Mouse (Mus musculus) midbrain, embryonic 15.5 days (tissue): ENCODE results near the gene 4931428F04Rik. TPM values are rescaled to one million over a fixed set of nuclear protein-coding genes. Genes with fewer than 3 reads are reported as not detected.
"Not testable (repeated sequence)": the region's sequence is repeated elsewhere in the genome, so short reads cannot be mapped to it uniquely, and the experiment has no call there.

Experiments
- ATAC-seq: fragments of 200-750 bp; cut with Nextera tagmentation; replicated peaks from 2 replicates; pipeline ENCODE4 v1.8.0; 2017; ENCODE audit warnings: moderate TSS enrichment
- H3K27ac ChIP-seq: fragments of 300-500 bp; sonication (generic); 2 replicates; pipeline ENCODE4 v1.5.1; 2015; ENCODE audit warnings: mild to moderate bottlenecking, inconsistent platforms
- H3K27me3 ChIP-seq: fragments of 300-500 bp; sonication (generic); replicated peaks from 2 replicates; pipeline ENCODE4 v1.6.1; 2015; ENCODE audit warnings: inconsistent platforms
- H3K36me3 ChIP-seq: fragments of 300-500 bp; sonication (generic); replicated peaks from 2 replicates; pipeline ENCODE4 v1.6.1; 2015; ENCODE audit warnings: inconsistent platforms
- H3K4me1 ChIP-seq: fragments of 300-500 bp; sonication (generic); 2 replicates; pipeline ENCODE4 v1.6.1; 2015; ENCODE audit warnings: inconsistent platforms
- H3K4me2 ChIP-seq: fragments of 300-500 bp; sonication (generic); 2 replicates; pipeline ENCODE4 v1.6.1; 2015; ENCODE audit warnings: inconsistent platforms, mild to moderate bottlenecking, moderate library complexity
- H3K4me3 ChIP-seq: fragments of 300-500 bp; sonication (generic); 2 replicates; pipeline ENCODE4 v1.5.1; 2015; ENCODE audit warnings: mild to moderate bottlenecking, inconsistent platforms
- H3K9ac ChIP-seq: fragments of 300-500 bp; sonication (generic); 2 replicates; pipeline ENCODE4 v1.6.1; 2015; ENCODE audit warnings: mild to moderate bottlenecking, inconsistent platforms
- H3K9me3 ChIP-seq: fragments of 300-500 bp; sonication (generic); 2 replicates; pipeline ENCODE4 v1.6.1; 2016; ENCODE audit warnings: inconsistent platforms
- WGBS: fragments of 180-500 bp; shearing (Covaris S2); methylation state at CpG from one replicate; pipeline ENCODE4 v1.1.7; 2015; ENCODE audit warnings: mixed read lengths; 5-methylcytosine and 5-hydroxymethylcytosine counted together
- polyA plus RNA-seq: library from polyadenylated mRNA; unstranded; fragments of >200 nt; fragmentation: Nextera tagmentation; extraction: Ambion mirVana; gene quantifications from 2 replicates; pipeline ENCODE4 v1.2.1, GENCODE M21; 2015

Gene 4931428F04Rik
- polyA plus RNA-seq, 1 experiment from 2014 or later: 173 TPM

DNA sequence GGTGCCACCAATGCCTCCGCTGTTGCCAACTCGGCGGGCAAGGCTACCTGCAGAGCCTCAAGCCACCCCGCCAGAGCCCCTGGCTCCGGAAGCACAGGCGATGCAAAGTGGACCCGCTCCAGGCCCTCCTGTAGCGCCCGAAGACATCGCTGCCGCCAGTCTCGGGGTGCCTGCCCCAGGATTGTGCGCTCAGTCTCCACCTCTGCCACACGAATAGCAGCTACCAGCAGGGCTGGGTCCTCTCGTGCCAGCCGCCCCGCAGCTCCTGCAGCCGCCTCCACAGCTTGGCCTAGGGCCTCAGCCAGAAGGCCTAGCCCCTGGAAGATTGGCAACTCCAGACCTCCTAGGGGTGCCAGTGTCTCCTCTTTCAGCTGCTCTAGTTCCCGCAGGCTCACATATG lies 3.7 kb upstream of the 4931428F04Rik start:
- Histone ChIP-seq H3K9ac (no peak overlapping the region), H3K4me1 (peaks cover 27% of the 10 kb centered on the region)
- 69% methylated on average over 19 of the region's 19 CpGs for WGBS

GRCm38 (mm10) chr8:105292471-105292870 lies 2.8 kb upstream of the 4931428F04Rik start:
- Histone ChIP-seq H3K9ac (no peak overlapping the region), H3K36me3 (no peaks in the 10 kb centered on the region), H3K27me3 (no peaks in the 10 kb centered on the region), H3K4me2 (no peak overlapping the region), H3K27ac (no peak overlapping the region), H3K9me3 (no peaks in the 10 kb centered on the region), H3K4me3 (no peak overlapping the region), H3K4me1 (peaks cover 32% of the 10 kb centered on the region)
- WGBS: 88% methylated on average over 7 of the region's 7 CpGs
- no peak for ATAC-seq

More for the DNA sequence above, 3.7 kb upstream of the 4931428F04Rik start:
- Histone ChIP-seq H3K27ac (no peak overlapping the region), H3K9me3 (no peaks in the 10 kb centered on the region), H3K36me3 (no peaks in the 10 kb centered on the region), H3K4me3 (no peak overlapping the region), H3K27me3 (no peaks in the 10 kb centered on the region), H3K4me2 (no peak overlapping the region)
- no peak for ATAC-seq

DNA sequence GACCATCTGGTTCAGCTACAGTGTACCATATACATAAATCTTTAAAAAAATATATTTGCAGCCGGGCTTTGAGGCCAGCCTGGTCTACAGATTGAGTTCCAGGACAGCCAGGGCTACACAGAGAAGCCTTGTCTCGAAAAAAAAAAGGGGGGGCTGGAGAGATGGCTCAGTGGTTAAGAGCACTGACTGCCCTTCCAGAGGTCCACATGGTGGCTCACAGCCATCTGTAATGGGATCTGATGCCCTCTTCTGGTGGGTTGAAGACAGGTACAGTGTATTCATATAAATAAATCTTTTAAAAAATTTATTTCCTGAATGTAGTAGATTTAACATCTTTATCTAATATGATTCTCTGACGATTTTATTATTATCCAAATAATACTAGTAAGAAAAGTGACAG lies 2.1 kb upstream of the 4931428F04Rik start:
- not testable (repeated sequence) for H3K27me3 ChIP-seq, H3K9ac ChIP-seq, H3K4me2 ChIP-seq, H3K27ac ChIP-seq, H3K4me3 ChIP-seq, H3K36me3 ChIP-seq, ATAC-seq, H3K9me3 ChIP-seq
- 76% methylated on average over 3 of the region's 3 CpGs for WGBS
- peaks cover 33% of the 10 kb centered on the region for H3K4me1 ChIP-seq

GRCm38 (mm10) chr8:105291364-105291763 lies 1.7 kb upstream of the 4931428F04Rik start:
- not testable (repeated sequence) for H3K4me3 ChIP-seq, H3K27ac ChIP-seq, ATAC-seq, H3K27me3 ChIP-seq, H3K9ac ChIP-seq, H3K4me2 ChIP-seq, H3K36me3 ChIP-seq, H3K9me3 ChIP-seq
- H3K4me1 ChIP-seq: peaks cover 36% of the 10 kb centered on the region
- WGBS: 90% methylated on average over 8 of the region's 8 CpGs

GRCm38 (mm10) chr8:105290554-105291314 lies 1.1 kb upstream of the 4931428F04Rik start:
- ATAC-seq: no peak
- Histone ChIP-seq H3K9me3 (no peaks in the 10 kb centered on the region), H3K4me2 (peak overlapping the region; percentile 70), H3K36me3 (no peaks in the 10 kb centered on the region), H3K27me3 (no peaks in the 10 kb centered on the region), H3K4me1 (peaks cover 42% of the 10 kb centered on the region), H3K9ac (no peak overlapping the region), H3K4me3 (peak overlapping the region; percentile 62), H3K27ac (peak overlapping the region; percentile 94; the same call in 1 of the 2 replicates)
- 7% methylated on average over 31 of the region's 31 CpGs for WGBS

- Histone ChIP-seq H3K4me2 (peak overlapping the region; percentile 70), H3K4me1 (peaks cover 51% of the 10 kb centered on the region), H3K4me3 (peak overlapping the region; percentile 62), H3K27ac (peak overlapping the region; percentile 94), H3K9ac (peak overlapping the region; percentile 68), H3K36me3 (no peaks in the 10 kb centered on the region; the same call in 1 of the 2 replicates), H3K27me3 (no peaks in the 10 kb centered on the region), H3K9me3 (no peaks in the 10 kb centered on the region)
- peak; percentile 92 for ATAC-seq
- under 1% methylated on average over 53 of the region's 53 CpGs for WGBS
These were observed 519 bp downstream of the 4931428F04Rik start for GRCm38 (mm10) chr8:105288958-105289732.

GRCm38 (mm10) chr8:105288231-105288630 lies 1.4 kb downstream of the 4931428F04Rik start:
- Histone ChIP-seq H3K4me3 (peak overlapping the region; percentile 62), H3K27ac (peak overlapping the region; percentile 94; the same call in 1 of the 2 replicates), H3K9me3 (no peaks in the 10 kb centered on the region), H3K27me3 (no peaks in the 10 kb centered on the region), H3K36me3 (peaks cover 5% of the 10 kb centered on the region; the same call in 1 of the 2 replicates), H3K4me1 (peaks cover 51% of the 10 kb centered on the region), H3K9ac (peak overlapping the region; percentile 68), H3K4me2 (peak overlapping the region; percentile 70)
- WGBS: 82% methylated on average over 5 of the region's 5 CpGs
- no peak for ATAC-seq

- ATAC-seq: no peak
- Histone ChIP-seq H3K27me3 (no peaks in the 10 kb centered on the region), H3K4me1 (peaks cover 51% of the 10 kb centered on the region), H3K27ac (no peak overlapping the region), H3K9ac (0 out of 2 replicates have a peak overlapping the region, but pooled peaks have one; percentile 17), H3K4me2 (peak overlapping the region; percentile 70), H3K9me3 (no peaks in the 10 kb centered on the region), H3K36me3 (peaks cover 14% of the 10 kb centered on the region), H3K4me3 (0 out of 2 replicates have a peak overlapping the region, but pooled peaks have one; percentile 62)
- 92% methylated on average over 4 of the region's 4 CpGs for WGBS
These were observed 2.8 kb downstream of the 4931428F04Rik start for GRCm38 (mm10) chr8:105286907-105287306.

DNA sequence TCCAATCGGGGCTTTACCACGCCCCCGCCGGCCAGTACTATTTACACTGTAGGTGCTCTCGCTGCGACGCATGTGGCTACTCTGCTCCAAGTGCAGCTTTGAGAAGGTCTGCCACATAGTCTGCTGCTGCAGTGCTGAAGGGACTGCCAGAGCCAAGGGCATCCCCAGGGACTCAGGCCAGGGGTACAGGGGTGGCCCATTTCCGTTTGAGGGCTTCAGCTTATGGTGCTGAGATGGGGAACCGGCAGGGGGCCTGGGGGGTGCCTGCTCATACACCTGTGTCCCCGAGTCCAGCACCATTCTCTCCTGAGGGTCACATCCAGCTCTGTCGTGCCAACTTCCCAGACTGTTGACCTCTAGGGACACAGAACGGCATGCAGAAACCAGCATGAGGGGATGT lies 4.2 kb downstream of the 4931428F04Rik start:
- Histone ChIP-seq H3K4me1 (peaks cover 45% of the 10 kb centered on the region), H3K4me3 (no peak overlapping the region), H3K27me3 (no peaks in the 10 kb centered on the region), H3K4me2 (0 out of 2 replicates have a peak overlapping the region, but pooled peaks have one; percentile 70), H3K9me3 (no peaks in the 10 kb centered on the region), H3K36me3 (peaks cover 20% of the 10 kb centered on the region), H3K27ac (no peak overlapping the region), H3K9ac (no peak overlapping the region)
- 46% methylated on average over 12 of the region's 12 CpGs for WGBS
- no peak for ATAC-seq

DNA sequence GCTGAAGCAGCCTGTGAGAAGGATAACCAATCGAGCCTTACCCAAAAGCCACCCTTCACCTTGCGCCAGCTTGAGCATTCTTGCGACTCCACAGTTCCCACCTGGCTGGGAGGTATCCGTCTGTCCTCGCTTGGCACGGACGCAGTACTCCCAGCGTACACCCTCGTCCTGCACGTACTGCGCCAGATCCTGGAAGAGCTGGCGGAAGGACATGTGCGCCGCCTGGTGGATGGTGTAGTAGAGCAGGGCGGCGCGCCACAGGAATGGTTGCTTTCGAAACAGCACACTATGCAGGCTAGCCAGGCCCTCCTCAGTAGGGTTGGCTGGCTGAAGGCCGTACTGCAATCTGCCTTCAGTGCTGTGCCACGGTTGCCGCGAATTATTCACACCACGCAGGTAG lies 6.6 kb downstream of the 4931428F04Rik start:
- no peak overlapping the region for H3K9ac ChIP-seq
- H3K4me3 ChIP-seq: no peak overlapping the region
- H3K9me3 ChIP-seq: no peaks in the 10 kb centered on the region
- peaks cover 41% of the 10 kb centered on the region for H3K4me1 ChIP-seq
- no peak for ATAC-seq
- peaks cover 17% of the 10 kb centered on the region for H3K27me3 ChIP-seq
- peaks cover 24% of the 10 kb centered on the region for H3K36me3 ChIP-seq
- H3K4me2 ChIP-seq: no peak overlapping the region
- no peak overlapping the region for H3K27ac ChIP-seq
- 32% methylated on average over 23 of the region's 23 CpGs for whole genome bisulfite sequencing

GRCm38 (mm10) chr8:105282239-105282638 lies 7.4 kb downstream of the 4931428F04Rik start:
- Histone ChIP-seq H3K4me3 (no peak overlapping the region), H3K4me2 (no peak overlapping the region), H3K9me3 (no peaks in the 10 kb centered on the region), H3K27ac (no peak overlapping the region), H3K27me3 (peaks cover 20% of the 10 kb centered on the region), H3K4me1 (peaks cover 32% of the 10 kb centered on the region), H3K9ac (no peak overlapping the region), H3K36me3 (peaks cover 24% of the 10 kb centered on the region)
- 88% methylated on average over 4 of the region's 4 CpGs for WGBS
- no peak for ATAC-seq

DNA sequence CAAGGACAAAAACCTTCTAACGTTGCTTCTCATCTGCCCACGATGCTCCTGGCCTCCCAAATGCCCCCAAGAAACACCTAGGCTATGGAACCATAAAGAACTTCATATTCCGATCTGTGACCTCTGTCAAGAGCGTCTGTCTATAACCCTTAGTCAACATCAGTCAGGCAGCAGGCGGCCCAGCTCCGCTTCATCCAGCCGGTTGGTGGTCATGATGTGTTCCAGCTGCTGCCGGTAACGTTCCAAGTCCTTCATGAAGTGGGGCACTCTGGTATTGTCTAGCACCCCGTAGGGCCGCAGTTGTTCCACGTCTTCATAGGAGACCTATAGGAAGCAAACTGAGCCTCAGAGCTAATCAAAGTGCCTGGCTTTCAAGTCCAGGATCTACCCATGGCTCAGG lies 7.8 kb downstream of the 4931428F04Rik start:
- Histone ChIP-seq H3K27ac (no peak overlapping the region), H3K4me3 (no peak overlapping the region), H3K36me3 (peaks cover 24% of the 10 kb centered on the region), H3K4me2 (no peak overlapping the region), H3K4me1 (peaks cover 31% of the 10 kb centered on the region), H3K9me3 (no peaks in the 10 kb centered on the region), H3K27me3 (peaks cover 24% of the 10 kb centered on the region), H3K9ac (no peak overlapping the region)
- ATAC-seq: no peak
- 87% methylated on average over 12 of the region's 12 CpGs for WGBS
